Mouse (Mus musculus) stomach, embryonic 14.5 days (tissue): ENCODE results near the gene Gm8104. TPM values are rescaled to one million over a fixed set of nuclear protein-coding genes. Genes with fewer than 3 reads are reported as not detected.
"Not testable (repeated sequence)": the region's sequence is repeated elsewhere in the genome, so short reads cannot be mapped to it uniquely, and the experiment has no call there.

Source experiments
- ATAC-seq: fragments of 200-750 bp; cut with Nextera tagmentation; 2 replicates; pipeline ENCODE4 v1.8.0; 2017; ENCODE audit warnings: low read depth, moderate TSS enrichment; ENCODE audit not compliant: insufficient number of reproducible peaks, insufficient read depth, low FRiP score
- H3K27ac ChIP-seq: fragments of 300-500 bp; sonication (generic); 2 replicates; pipeline ENCODE4 v1.5.1; 2014; ENCODE audit warnings: mild to moderate bottlenecking, low read length, moderate library complexity, mixed read lengths
- H3K27me3 ChIP-seq: fragments of 300-500 bp; sonication (generic); 2 replicates; pipeline ENCODE4 v1.6.1; 2014; ENCODE audit warnings: low read length, control low read depth, mixed read lengths; ENCODE audit not compliant: control insufficient read depth, insufficient read depth
- H3K36me3 ChIP-seq: fragments of 300-500 bp; sonication (generic); 2 replicates; pipeline ENCODE4 v1.6.1; 2014; ENCODE audit warnings: mild to moderate bottlenecking, control low read depth, low read length, moderate library complexity, mixed read lengths; ENCODE audit not compliant: control insufficient read depth, insufficient read depth
- H3K4me1 ChIP-seq: fragments of 300-500 bp; sonication (generic); 2 replicates; pipeline ENCODE4 v1.6.1; 2014; ENCODE audit warnings: low read length, control low read depth, mixed read lengths; ENCODE audit not compliant: control insufficient read depth, insufficient read depth
- H3K4me2 ChIP-seq: fragments of 300-500 bp; sonication (generic); replicated peaks from 2 replicates; pipeline ENCODE4 v1.6.1; 2014; ENCODE audit warnings: low read depth, low read length, control low read depth
- H3K4me3 ChIP-seq: fragments of 300-500 bp; sonication (generic); 2 replicates; pipeline ENCODE4 v1.5.1; 2014; ENCODE audit warnings: low read depth, low read length, control low read depth
- H3K9ac ChIP-seq: fragments of 300-500 bp; sonication (generic); replicated peaks from 2 replicates; pipeline ENCODE4 v1.6.1; 2014; ENCODE audit warnings: low read depth, mild to moderate bottlenecking, control low read depth, low read length, moderate library complexity, mixed read lengths
- H3K9me3 ChIP-seq: fragments of 300-500 bp; sonication (generic); 2 replicates; pipeline ENCODE4 v1.6.1; 2016; ENCODE audit warnings: low read depth, low read length, control low read depth; ENCODE audit not compliant: control insufficient read depth
- WGBS: fragments of 180-500 bp; shearing (Covaris S2); extraction: QIAGEN DNeasy Blood & Tissue Kit; methylation state at CpG from one replicate; pipeline ENCODE4 v1.1.7; 2014; 5-methylcytosine and 5-hydroxymethylcytosine counted together
- polyA plus RNA-seq: library from polyadenylated mRNA; unstranded; fragments of >200 nt; fragmentation: Nextera tagmentation; extraction: Ambion mirVana; gene quantifications from 2 replicates; pipeline ENCODE4 v1.2.1, GENCODE M21; 2014

The Gm8104 gene
- not detected in 2 replicates for polyA plus RNA-seq

DNA sequence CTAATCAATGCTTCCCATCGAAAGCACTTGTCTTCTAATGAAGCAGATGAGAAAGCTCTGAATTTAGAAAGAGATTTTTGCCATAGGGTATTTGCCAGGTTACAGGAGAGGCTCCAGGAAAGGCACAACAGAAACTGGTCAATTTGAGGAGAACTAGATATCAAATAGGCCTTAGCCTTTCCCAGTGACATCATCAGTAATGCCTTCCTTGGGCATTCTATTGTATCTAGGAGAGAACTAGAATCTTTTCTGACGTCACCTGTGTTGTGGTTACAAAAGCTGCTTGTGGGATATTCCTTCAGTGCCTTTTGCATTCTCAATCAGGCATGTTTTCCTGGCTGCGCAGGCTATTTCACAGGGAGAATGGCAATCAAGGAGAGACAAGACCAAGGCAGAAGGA is at the start of gene Gm8104:
TSS of gene Gm8104 (plus strand) at position 301 of the 400 bp plus-strand sequence.
- not testable (repeated sequence) for H3K4me3 ChIP-seq, H3K9me3 ChIP-seq, H3K27ac ChIP-seq, ATAC-seq, H3K27me3 ChIP-seq, H3K4me2 ChIP-seq, H3K4me1 ChIP-seq, H3K36me3 ChIP-seq, H3K9ac ChIP-seq
- WGBS: 77% methylated on average over 3 of the region's 3 CpGs

DNA sequence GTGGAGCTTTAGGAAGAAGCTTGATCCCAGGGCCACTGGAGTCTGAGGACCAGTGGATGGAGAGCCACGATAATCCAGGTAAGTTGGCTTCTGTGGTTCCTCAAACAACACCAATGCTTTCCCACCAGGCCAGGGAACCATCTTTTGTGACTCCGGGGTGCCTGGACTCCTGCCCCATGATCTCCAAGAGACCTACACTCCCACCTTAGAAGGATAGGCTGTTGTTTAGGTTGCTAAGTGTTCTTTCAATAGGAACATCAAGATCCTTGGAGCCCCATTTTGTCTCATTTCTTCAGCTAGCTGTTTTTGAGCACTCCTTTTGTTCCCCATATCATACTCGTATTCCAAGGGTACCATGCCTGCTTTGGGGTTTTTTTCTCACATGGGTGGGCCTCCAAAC is 42.3 kb upstream of the Gm8104 start:
- not testable (repeated sequence) for H3K4me1 ChIP-seq, H3K27ac ChIP-seq, H3K9ac ChIP-seq, H3K4me3 ChIP-seq, H3K36me3 ChIP-seq, H3K4me2 ChIP-seq, ATAC-seq, H3K27me3 ChIP-seq, H3K9me3 ChIP-seq
- WGBS: 83% methylated on average over 3 of the region's 3 CpGs

DNA sequence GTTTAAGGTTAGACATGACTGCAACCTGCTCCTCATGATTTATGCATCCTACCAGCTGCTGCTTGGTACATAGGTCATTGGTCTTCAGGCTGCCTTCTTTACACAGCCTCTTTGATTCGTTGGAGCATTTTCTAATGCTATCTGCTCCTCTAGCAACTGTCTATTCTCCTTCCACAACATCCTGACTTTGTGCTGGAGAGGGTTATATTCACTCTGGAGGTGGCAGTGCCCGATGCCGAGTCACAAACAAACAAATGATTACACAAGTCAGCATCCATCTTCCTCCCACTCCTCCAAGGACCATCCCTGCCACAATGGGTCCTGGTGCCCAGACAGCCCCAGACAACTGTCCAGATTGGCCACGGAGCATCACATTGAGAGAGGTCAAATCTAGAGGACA is 40.2 kb upstream of the Gm8104 start:
- ATAC-seq, H3K27ac ChIP-seq, H3K9ac ChIP-seq, H3K9me3 ChIP-seq, H3K36me3 ChIP-seq, H3K4me2 ChIP-seq, H3K4me3 ChIP-seq, H3K4me1 ChIP-seq, H3K27me3 ChIP-seq: not testable (repeated sequence)
- WGBS: 74% methylated on average over 4 of the region's 4 CpGs

DNA sequence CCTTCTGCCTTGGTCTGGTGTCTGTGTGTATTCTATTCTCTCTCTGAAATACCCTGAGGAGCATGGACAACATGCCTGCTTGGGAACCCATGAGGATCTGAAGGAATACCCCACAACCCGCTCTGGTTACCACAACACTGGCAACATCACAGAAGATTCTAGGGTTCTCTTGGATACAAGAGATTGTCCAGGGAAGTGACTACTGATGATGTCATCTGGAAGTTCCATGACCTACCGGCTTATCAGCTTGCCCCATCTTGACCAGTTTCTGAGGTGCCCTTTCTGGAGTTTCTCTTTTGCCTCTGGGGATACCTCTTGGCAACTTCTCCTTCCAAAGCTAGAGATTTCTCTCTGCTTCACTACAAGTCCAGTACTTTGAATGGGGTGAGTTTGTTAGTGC is 23.9 kb upstream of the Gm8104 start, which contains the start of gene Gm8094:
TSS of gene Gm8094 (minus strand) at position 101 of the 400 bp plus-strand sequence.
- not testable (repeated sequence) for H3K4me1 ChIP-seq, H3K27me3 ChIP-seq, H3K4me2 ChIP-seq, H3K9ac ChIP-seq, H3K27ac ChIP-seq, H3K36me3 ChIP-seq, H3K9me3 ChIP-seq, H3K4me3 ChIP-seq, ATAC-seq
- WGBS: 80% methylated on average over 2 of the region's 2 CpGs

DNA sequence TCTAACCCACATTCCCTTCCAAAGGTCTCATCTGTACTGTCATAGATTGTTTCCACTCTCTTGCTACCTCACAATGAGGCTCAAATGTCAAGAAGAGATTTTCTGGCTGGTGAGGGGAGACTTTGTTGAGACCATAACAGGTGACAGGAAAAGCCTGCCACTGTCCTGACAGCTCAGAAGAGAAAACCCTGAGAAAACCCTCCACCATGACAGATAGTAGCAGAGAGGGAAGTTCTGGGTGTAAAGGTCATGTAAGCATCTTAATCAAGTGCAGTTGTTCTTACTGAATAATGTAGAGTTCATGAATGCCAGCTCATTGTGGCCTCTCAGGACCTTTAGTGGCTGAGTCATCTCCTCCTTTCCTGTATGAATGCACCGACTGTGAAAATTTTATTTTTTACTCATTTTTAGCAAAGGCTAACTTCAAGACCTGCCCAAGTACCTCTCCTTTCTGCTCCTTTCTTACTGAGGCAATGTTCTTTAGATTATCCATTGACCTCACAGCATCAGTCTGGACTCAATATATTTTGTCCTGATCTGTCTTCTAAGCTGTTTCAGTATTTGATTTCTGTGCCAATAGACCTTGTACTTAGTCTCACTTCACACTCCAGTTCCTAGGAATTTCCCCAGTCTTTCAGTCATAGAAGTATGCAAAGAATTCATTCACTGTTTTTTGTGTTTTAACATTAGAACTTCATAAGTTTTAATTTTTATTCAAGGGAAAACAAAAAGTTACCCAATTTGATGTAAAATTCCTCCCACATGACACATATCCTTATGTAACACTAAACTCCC is 15.3 kb upstream of the Gm8104 start:
- not testable (repeated sequence) for ATAC-seq, H3K4me1 ChIP-seq, H3K27ac ChIP-seq, H3K9ac ChIP-seq, H3K4me2 ChIP-seq, H3K9me3 ChIP-seq, H3K4me3 ChIP-seq, H3K27me3 ChIP-seq, H3K36me3 ChIP-seq
- 79% methylated on average over 1 of the region's 1 CpGs for WGBS

DNA sequence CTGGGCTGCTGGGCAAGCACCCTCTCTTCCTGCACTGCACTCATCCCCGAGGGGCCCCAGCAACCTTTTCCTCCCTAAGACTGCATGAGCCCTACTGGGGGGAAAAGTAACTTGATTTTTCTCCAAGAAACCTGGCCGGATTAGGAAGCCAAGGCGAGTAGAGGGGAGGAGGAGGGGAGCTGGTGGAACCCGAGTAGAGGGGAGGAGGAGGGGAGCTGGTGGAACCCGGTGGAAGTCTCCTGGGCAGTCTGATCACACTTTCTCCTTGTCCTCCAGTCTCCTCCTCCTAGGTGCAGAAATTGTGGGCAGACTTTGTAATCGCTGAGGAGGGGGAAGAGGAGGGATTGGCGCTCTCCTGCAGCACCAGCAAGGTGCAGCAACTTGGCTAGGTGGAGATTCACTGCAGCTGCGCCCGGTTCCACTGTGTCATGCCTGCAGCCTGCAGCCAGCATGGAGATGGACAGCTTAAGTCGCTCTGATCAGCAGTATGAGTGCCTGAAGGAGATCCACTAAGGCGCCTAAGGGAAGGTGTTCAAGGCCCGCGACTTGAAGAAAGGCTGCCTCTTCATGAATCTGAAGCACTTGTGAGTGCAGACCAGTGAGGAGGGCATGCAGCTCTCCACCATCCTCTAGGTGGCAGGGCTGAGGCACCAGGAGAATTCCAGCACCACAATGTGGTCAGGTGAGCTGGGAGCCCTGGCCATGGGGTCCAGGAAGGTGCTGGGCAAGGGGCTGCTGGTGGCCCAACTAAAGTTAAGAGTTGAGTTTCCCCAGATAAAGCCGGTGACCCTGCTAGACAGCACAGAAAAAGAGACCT is 11.1 kb upstream of the Gm8104 start:
- H3K4me1 ChIP-seq, H3K4me2 ChIP-seq, H3K27ac ChIP-seq, H3K27me3 ChIP-seq, ATAC-seq, H3K9me3 ChIP-seq, H3K4me3 ChIP-seq, H3K36me3 ChIP-seq, H3K9ac ChIP-seq: not testable (repeated sequence)
- 37% methylated on average over 1 of the region's 14 CpGs for WGBS

DNA sequence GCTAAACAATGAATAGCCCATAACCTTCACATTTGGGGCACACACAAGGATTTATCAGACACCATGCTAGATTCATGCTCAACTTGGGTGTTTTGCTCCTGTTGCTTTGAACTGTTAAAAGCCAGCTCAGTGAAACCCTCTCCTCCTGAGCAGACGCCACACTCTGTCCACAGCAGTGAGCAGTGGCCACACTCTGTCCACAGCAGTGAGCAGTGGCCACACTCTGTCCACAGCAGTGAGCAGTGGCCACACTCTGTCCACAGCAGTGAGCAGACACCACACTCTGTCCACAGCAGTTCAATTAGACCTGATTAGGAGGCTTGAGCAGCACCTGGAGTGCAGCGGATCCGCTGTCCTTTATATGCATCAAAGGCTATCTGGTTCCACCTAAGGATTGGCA is 19.3 kb downstream of the Gm8104 start:
- H3K9me3 ChIP-seq, H3K4me2 ChIP-seq, H3K4me3 ChIP-seq, H3K4me1 ChIP-seq, H3K9ac ChIP-seq, H3K27me3 ChIP-seq, H3K36me3 ChIP-seq, ATAC-seq, H3K27ac ChIP-seq: not testable (repeated sequence)
- 95% methylated on average over 1 of the region's 3 CpGs for WGBS

DNA sequence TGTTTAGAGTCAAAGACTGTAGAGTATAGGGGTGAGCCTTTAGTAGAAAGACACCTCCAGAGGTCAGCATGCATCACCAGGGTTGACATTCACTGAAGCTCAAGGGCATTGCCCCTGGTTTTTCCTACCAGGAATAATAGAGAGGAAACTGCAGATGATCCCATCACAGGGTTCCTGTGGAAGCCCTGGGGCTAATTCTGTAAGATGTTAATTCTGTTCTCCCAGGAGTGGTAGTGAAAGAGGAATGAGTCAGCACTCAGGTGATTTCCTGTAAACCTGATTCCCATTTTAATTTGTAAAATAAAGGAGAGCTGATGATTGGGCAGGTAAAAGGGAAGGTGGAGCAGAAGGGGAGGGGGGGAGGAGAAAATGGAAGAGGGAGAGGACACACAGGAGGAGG is 25.9 kb downstream of the Gm8104 start:
- H3K27ac ChIP-seq, H3K4me1 ChIP-seq, H3K9ac ChIP-seq, H3K4me3 ChIP-seq, H3K36me3 ChIP-seq, H3K4me2 ChIP-seq, H3K9me3 ChIP-seq, H3K27me3 ChIP-seq, ATAC-seq: not testable (repeated sequence)
